Mouse (Mus musculus): Measurements from ENCODE around the gene 1810062G17Rik.

Gene 1810062G17Rik

GRCm38 (mm10) chr3:36505306-36505705 lies 29.6 kb downstream of the 1810062G17Rik start:
- no peak for DNase-seq (ENCODE audit: low read depth, low spot score)

GRCm38 (mm10) chr3:36505809-36506735 lies 30.3 kb downstream of the 1810062G17Rik start:
- no peak for DNase-seq (ENCODE audit: low read depth, low spot score)

GRCm38 (mm10) chr3:36511491-36511890 lies 35.8 kb downstream of the 1810062G17Rik start:
- DNase-seq (ENCODE audit: low read depth, low spot score) = no peak

GRCm38 (mm10) chr3:36516196-36516595 lies 40.5 kb downstream of the 1810062G17Rik start:
- DNase-seq (ENCODE audit: low read depth, low spot score) = no peak

GRCm38 (mm10) chr3:36521073-36522060 lies 45.6 kb downstream of the 1810062G17Rik start, which contains the start of gene Gm11549:
Gm11549 (minus strand) TSS chr3:36521813.
- peak; percentile 11 for DNase-seq (ENCODE audit: low read depth, low spot score)

GRCm38 (mm10) chr3:36522137-36522536 lies 46.4 kb downstream of the 1810062G17Rik start:
- DNase-seq (ENCODE audit: low read depth, low spot score) = no peak

- no peak for DNase-seq (ENCODE audit: low read depth, low spot score)
Observed at GRCm38 (mm10) chr3:36524466-36524865, 48.7 kb downstream of the 1810062G17Rik start.

- no peak for DNase-seq (ENCODE audit: low read depth, low spot score)
Observed at GRCm38 (mm10) chr3:36530345-36530744, 54.6 kb downstream of the 1810062G17Rik start.

GRCm38 (mm10) chr3:36530781-36531180 lies 55.0 kb downstream of the 1810062G17Rik start:
- DNase-seq (ENCODE audit: low read depth, low spot score) = no peak

GRCm38 (mm10) chr3:36531242-36531641 lies 55.5 kb downstream of the 1810062G17Rik start:
- DNase-seq (ENCODE audit: low read depth, low spot score) = no peak
